Mouse (Mus musculus) activated CD4-positive, CD25-positive, alpha-beta regulatory T cell, adult 9 weeks (primary cell): ENCODE results near the gene 6330409D20Rik. TPM values are rescaled to one million over a fixed set of nuclear protein-coding genes. Genes with fewer than 3 reads are reported as not detected.

ENCODE experiments used
- polyA plus RNA-seq: library from polyadenylated mRNA; unstranded; fragments of 100-300 nt; shearing (Covaris generic); gene quantifications from one replicate; pipeline ENCODE4 v1.2.1, GENCODE M21; 2017

6330409D20Rik gene
- 0.66 TPM for polyA plus RNA-seq

GRCm38 (mm10) chr2:32740916-32741272 lies at the start of gene 6330409D20Rik:
Gene 6330409D20Rik, minus strand, starts transcription at chr2:32741016.

DNA sequence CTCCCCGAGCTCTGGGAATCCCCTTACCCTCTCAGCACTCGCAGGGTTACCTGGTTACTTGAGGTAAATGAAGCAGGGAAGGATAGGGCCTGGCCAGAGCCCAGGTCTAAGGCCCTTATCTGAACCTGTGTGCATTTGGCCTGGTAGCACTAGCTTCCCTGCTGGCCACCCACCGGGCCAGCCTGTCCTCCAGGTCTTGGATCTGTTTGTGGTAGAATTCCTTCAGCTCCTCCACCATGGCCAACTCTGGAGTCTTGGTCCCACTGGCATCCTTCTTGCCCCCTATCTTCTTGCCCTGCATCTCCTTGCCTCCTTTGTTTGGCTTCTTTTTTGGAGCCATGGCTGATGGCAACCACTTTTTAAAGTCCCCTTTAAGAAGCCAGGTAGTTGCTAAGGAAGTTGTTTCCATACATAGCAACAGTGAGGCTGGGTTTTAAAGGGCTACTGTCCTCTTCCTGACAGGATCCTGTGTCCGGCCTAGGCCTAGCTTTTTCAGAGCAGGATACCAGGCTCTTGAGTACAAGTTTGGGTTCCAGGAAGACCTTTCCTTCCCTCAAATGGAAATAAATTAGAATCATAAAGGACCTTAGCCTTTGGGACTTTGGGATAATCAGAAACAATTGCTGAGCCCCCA lies 43.3 kb upstream of the 6330409D20Rik start, which contains the start of gene Cfap157:
TSS of gene Cfap157 (minus strand) at position 381 of the 634 bp plus-strand sequence.

DNA sequence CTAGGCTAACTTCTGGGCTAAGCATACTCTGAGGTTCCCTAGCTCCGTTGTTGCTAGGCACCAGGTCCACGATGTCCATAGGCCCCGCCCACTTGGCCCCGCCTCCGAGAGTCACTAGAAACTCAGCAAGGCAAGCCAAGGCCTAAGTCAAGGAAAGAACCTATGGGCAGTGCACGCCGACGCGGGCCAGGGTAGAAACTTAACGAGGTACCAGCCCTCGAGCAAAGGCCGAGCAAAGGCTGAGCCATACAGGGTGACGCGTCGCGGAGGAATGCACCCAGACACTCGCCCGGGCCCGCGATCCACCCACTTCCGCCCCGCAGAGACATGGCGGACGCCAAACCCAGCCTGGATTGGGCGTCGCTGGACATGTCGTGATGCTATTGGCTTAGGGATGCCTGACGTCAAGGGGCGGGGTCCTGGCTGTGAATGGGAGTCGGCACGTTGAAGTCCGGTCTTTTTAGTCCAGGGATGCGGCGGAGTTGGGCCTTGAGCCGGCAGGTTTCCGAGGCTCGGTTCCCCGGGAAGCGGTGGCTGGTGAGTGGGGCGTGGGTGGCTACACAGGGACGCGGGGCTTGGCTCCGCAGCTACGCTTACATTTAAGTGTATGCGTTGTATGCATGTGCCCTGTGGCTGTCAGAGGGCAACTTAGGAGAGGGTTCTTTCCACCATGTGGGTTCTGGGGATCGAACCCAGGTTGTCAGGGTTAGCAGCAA lies 34.7 kb upstream of the 6330409D20Rik start, which contains the start of the genes Ttc16 and Ptrh1:
TSS of gene Ttc16 (minus strand) at position 275 of the 716 bp plus-strand sequence.
TSS of gene Ptrh1 (plus strand) at position 428 of the 716 bp plus-strand sequence.

DNA sequence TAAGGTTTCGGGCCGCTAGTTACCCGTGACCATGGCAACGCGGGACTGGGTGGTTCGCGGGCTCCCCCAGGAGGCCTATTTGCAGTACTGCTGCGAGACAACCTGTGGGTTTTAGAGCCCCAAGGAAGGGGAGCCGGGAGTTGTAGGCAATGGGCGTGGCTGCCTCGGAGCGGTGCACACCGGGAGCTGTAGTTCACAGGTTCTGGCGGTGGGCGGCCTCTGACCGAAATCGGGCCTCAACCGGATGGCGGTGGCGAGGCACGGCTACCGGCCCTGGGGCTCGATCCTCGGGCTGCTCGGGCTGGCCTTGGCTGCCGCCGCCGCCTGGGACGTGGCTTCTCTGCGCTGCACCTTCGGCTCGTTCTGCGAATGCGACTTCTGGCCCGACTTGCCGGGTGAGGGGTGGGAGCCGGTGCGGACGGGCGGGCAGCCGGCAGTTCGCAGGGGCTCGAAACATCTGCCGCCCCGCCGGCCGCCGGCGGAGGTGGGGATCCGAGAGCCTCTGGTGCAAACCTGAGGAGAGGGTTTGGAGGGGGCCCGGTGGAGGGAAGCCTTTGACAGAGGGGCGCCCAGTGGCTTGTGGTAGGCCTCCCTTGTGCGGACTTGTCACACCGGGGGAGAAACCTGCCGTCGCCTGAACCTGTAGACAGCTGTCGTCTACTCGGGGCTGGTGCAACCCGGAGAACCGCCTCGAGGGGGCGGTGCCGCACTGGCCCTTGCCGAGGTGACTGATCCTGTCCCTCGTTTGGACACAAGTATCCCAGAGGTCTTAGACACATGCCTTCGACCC lies 16.4 kb upstream of the 6330409D20Rik start, which contains the start of gene Tor2a:
TSS of gene Tor2a (plus strand) at position 179 of the 790 bp plus-strand sequence.

DNA sequence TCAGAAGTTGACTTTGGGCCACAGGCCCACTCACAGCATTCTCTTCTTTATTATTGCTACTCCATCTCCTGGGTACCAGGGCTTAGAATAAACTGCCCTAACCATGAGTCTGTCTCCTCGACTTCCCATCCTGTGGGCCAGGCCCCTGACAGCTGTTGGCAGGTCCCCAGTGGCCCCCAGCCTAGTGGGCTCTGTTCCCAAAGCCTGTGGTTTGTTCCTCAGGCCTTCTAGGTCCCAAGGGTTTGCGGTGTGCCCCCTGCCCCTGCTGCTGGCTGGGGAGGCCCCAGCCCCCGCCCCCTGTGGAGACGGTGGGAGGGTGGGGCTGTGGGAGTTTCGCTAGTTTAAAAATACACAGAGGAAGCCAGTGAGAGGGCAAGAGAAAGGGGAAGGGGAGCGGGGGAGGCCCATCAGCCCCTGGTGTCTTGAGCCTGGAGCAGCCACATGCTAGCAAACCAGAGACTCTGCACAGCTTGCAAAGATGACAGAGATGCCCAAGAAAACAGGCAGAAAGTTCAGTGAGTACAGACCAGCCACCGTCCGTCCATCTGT lies 20.1 kb downstream of the 6330409D20Rik start, which contains the start of gene Sh2d3c:
TSS of gene Sh2d3c (plus strand) at position 375 of the 549 bp plus-strand sequence.

DNA sequence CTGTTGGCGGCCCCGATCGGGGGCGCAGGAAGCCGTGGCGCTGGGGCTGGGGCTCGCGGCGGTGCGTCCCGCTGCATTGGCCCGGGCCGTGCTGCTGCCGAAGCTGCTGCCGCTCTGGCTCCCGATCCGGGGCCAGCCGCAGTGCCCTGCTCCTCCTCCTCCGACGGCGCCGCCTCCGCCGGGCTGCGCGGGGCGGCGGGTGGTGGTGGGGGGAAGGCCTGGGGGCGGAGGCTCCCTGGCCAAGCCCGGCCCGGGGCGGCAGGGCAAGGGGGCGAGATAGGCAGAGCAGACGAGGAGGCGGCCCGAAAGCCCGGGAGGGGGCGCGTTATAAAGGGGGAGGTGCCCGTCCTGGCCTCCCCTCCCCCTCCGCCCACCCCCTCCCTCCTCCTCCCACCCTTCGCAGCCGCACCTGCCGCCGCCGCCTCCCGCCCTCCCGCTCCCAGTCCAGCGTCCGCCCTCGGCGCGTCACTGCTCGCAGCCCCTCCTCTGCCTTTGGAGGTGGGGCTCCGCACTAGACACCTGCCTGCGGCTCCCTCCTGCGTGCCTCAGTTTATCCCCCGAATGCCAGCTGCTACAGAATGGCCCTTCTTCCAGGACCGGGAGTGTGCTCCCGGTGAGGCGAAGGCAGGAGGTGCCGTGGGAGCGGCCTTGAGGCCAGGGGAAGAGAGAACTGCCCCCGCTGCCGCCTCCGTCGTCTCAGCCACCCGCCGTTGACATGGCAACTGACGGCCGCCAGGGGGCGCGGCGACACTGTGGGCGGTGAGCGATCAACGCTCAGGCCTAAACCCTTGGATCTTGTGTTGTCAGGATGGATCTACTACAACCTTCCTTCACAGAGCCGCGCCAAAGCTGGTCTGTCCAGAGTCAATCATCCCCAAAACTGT lies 27.6 kb downstream of the 6330409D20Rik start, which contains the start of gene Cdk9:
TSS of gene Cdk9 (minus strand) at position 143 of the 884 bp plus-strand sequence.

GRCm38 (mm10) chr2:32704021-32704421 lies 36.8 kb downstream of the 6330409D20Rik start, which contains the start of gene Fpgs:
Gene Fpgs, minus strand, starts transcription at chr2:32704145.

Other genes with a start within 250 kb of the 6330409D20Rik start
- 59.5 TPM for gene Fam102a, start 205.7 kb downstream of the 6330409D20Rik start, polyA plus RNA-seq
- gene Dpm2, start 170.2 kb downstream of the 6330409D20Rik start, polyA plus RNA-seq = 142 TPM
- not detected for gene Pip5kl1, start 166.2 kb downstream of the 6330409D20Rik start, polyA plus RNA-seq
- gene 9430097D07Rik, start 165.3 kb downstream of the 6330409D20Rik start, polyA plus RNA-seq = not detected
- gene St6galnac4, start 153.9 kb downstream of the 6330409D20Rik start, polyA plus RNA-seq = 47.0 TPM
- gene St6galnac6, start 141.3 kb downstream of the 6330409D20Rik start, polyA plus RNA-seq = 3.4 TPM
- not detected for gene Ak1, start 119.3 kb downstream of the 6330409D20Rik start, polyA plus RNA-seq
- gene Eng, start 94.4 kb downstream of the 6330409D20Rik start, polyA plus RNA-seq = 0.23 TPM
- gene Fpgs, start 36.9 kb downstream of the 6330409D20Rik start, polyA plus RNA-seq = 15.6 TPM
- 35.7 TPM for gene Cdk9, start 27.9 kb downstream of the 6330409D20Rik start, polyA plus RNA-seq
- gene Sh2d3c, start 20.0 kb downstream of the 6330409D20Rik start, polyA plus RNA-seq = 139 TPM
- gene Tor2a, start 16.2 kb upstream of the 6330409D20Rik start, polyA plus RNA-seq = 69.2 TPM
- 2.0 TPM for gene Ttc16, start 34.6 kb upstream of the 6330409D20Rik start, polyA plus RNA-seq
- gene Ptrh1, start 34.8 kb upstream of the 6330409D20Rik start, polyA plus RNA-seq = 8.0 TPM
- gene Cfap157, start 43.4 kb upstream of the 6330409D20Rik start, polyA plus RNA-seq = 0.68 TPM
- gene Stxbp1, start 106.2 kb upstream of the 6330409D20Rik start, polyA plus RNA-seq = 2.9 TPM
- gene Fam129b, start 135.1 kb upstream of the 6330409D20Rik start, polyA plus RNA-seq = 1.4 TPM
- 35.9 TPM for gene Rpl12, start 220.5 kb upstream of the 6330409D20Rik start, polyA plus RNA-seq
- gene Lrsam1, start 220.6 kb upstream of the 6330409D20Rik start, polyA plus RNA-seq = 10.8 TPM
- 6.9 TPM for gene Slc2a8, start 241.1 kb upstream of the 6330409D20Rik start, polyA plus RNA-seq